Mouse (Mus musculus): ENCODE measurements around the gene Nfkb1. TPM values are rescaled to one million over a fixed set of nuclear protein-coding genes. Genes with fewer than 3 reads are reported as not detected.

Gene Nfkb1
- total and polyA plus RNA-seq, 2 experiments from 2014 or later, result 4.2 to 26.2 TPM

DNA sequence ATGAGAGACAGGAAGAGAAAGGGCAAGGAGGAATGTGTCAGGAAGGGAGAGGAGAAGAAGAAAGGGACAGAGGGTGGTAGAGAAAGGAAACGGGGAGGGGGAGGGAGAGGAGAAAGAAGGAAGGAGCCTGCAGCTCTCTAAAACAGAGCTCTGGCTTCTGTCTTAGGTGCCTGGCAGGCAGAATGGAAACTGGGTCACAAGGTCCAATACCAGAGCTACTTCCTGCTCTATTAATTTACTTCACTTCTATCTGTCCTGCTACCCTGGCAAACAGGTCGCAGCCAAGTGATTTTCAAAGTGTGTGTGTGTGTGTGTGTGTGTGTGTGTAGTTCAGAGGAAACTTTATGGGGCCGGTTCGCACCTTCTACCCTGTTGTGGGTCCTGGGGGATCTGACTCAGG is 112.2 kb downstream of the Nfkb1 start:
- H3K36me3 ChIP-seq (ENCODE audit: insufficient read depth, low read length), result 0 out of 2 replicates have a peak, but pooled peaks cover under 1% of the 10 kb centered on the region
- ATAC-seq (ENCODE audit: low FRiP score), result no peak
- H3K4me2 ChIP-seq (ENCODE audit: low read depth, low read length, poor library complexity, severe bottlenecking), result no peak overlapping the region
- no peak overlapping the region for H3K9ac ChIP-seq (replicated peaks; ENCODE audit: low read length, poor library complexity, severe bottlenecking)
- H3K4me1 ChIP-seq (ENCODE audit: insufficient read depth, low read length), result no peaks in the 10 kb centered on the region
- DNase-seq (ENCODE audit: low spot score), result no peak
- no peak for TF ChIP-seq CTCF (IDR thresholded peaks at IDR 0.05)
- H3K27me3 ChIP-seq (ENCODE audit: insufficient read depth, low read length), result no peaks in the 10 kb centered on the region
- no peaks in the 10 kb centered on the region for H3K9me3 ChIP-seq (ENCODE audit: low read length)
- H3K4me3 ChIP-seq (ENCODE audit: low read depth, low read length), result no peak overlapping the region
- H3K27ac ChIP-seq (ENCODE audit: low read depth, low read length), result no peak overlapping the region
- WGBS, result 64% methylated on average over 4 of the region's 4 CpGs

DNA sequence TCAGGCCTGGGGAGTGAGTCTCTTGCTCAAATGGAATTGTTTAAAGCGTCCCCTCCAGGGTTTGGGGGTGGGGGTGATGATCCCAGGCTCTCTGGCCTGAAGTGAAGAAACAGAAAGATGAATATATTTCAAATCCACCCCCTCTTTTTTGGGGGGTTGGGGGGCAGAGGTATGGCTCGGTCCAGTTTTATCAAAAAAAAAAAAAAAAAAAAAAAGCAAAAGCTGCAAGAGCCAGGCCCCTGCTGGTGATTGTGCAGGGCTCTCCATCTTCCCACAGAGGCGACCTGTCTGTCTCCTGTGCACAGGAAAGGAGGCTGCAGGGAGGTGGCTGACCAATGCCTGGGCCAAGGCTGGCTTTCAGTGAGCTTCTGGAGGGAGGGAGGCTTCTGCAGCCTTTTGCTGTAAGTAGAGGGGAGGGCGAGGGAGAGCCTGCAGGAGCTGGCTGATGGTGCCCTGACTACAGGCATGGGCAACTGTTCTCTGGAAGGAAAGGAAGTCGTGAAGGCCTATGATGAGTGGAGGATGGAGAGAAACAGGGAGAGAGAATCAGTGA is 112.7 kb downstream of the Nfkb1 start:
- no peak for ATAC-seq (ENCODE audit: low FRiP score)
- TF ChIP-seq CTCF (IDR thresholded peaks at IDR 0.05), result no peak

DNA sequence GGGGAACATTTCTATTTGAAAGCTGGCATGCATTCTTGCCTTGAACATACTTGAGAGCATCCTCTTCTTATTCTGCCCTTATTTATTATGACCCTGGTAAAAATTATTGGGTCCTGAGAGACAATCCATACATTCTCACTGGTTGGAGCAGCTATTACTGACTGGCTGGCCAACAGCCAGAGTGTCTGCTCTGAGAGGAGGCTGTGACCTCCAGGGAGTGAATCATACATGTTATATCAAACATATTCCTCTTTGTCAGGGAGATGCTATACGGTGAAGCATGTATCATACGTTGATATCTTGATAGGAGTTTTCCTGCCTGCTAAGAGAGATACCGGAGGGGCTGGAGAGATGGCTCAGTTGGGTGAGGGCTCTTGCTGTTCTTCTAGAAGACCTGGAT is 116.2 kb downstream of the Nfkb1 start:
- Histone ChIP-seq H3K4me3 (ENCODE audit: low read depth, low read length) (no peak overlapping the region), H3K9me3 (ENCODE audit: low read length) (no peaks in the 10 kb centered on the region), H3K36me3 (ENCODE audit: insufficient read depth, low read length) (no peaks in the 10 kb centered on the region), H3K4me1 (ENCODE audit: insufficient read depth, low read length) (no peaks in the 10 kb centered on the region), H3K27me3 (ENCODE audit: insufficient read depth, low read length) (no peaks in the 10 kb centered on the region), H3K27ac (ENCODE audit: low read depth, low read length) (no peak overlapping the region), H3K9ac (replicated peaks; ENCODE audit: low read length, poor library complexity, severe bottlenecking) (no peak overlapping the region), H3K4me2 (ENCODE audit: low read depth, low read length, poor library complexity, severe bottlenecking) (no peak overlapping the region)
- DNase-seq (ENCODE audit: low spot score) (no peak), ATAC-seq (ENCODE audit: low FRiP score) (no peak)
- no peak for TF ChIP-seq CTCF (IDR thresholded peaks at IDR 0.05)
- 90% methylated on average over 3 of the region's 3 CpGs for WGBS

More for the DNA sequence above, 112.7 kb downstream of the Nfkb1 start:
- H3K9ac ChIP-seq (replicated peaks; ENCODE audit: low read length, poor library complexity, severe bottlenecking), result no peak overlapping the region
- H3K4me2 ChIP-seq (ENCODE audit: low read depth, low read length, poor library complexity, severe bottlenecking), result no peak overlapping the region
- no peaks in the 10 kb centered on the region for H3K27me3 ChIP-seq (ENCODE audit: insufficient read depth, low read length)
- no peaks in the 10 kb centered on the region for H3K36me3 ChIP-seq (ENCODE audit: insufficient read depth, low read length)
- no peak overlapping the region for H3K27ac ChIP-seq (ENCODE audit: low read depth, low read length)
- no peak for DNase-seq (ENCODE audit: low spot score)
- H3K4me1 ChIP-seq (ENCODE audit: insufficient read depth, low read length), result no peaks in the 10 kb centered on the region
- WGBS, result 61% methylated on average over 5 of the region's 5 CpGs
- H3K9me3 ChIP-seq (ENCODE audit: low read length), result no peaks in the 10 kb centered on the region
- H3K4me3 ChIP-seq (ENCODE audit: low read depth, low read length), result no peak overlapping the region

DNA sequence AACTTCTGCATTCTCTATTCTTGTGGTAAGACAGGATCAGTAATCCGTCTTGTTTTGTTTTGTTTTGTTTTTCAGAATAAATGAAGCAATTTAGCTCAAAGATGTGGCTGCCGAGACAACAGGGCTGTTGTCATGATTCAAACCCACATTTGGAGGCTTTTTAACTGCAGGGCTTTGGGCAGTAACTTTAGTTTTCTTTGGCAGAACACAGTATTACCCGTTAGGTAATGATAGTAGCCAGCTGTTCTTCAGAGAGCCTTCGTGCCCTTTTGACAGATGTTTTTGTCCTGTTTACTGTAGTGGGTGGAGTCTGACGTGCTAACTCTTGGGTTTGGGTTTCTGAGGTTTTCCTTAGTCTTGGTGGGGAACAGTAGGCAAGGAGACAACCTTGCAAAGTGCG is 118.3 kb downstream of the Nfkb1 start:
- DNase-seq (ENCODE audit: low spot score) (no peak), ATAC-seq (ENCODE audit: low FRiP score) (no peak)
- no peak overlapping the region for H3K4me3 ChIP-seq (ENCODE audit: low read depth, low read length)
- 68% methylated on average over 6 of the region's 6 CpGs for whole genome bisulfite sequencing
- TF ChIP-seq CTCF (IDR thresholded peaks at IDR 0.05), result no peak
- no peaks in the 10 kb centered on the region for H3K4me1 ChIP-seq (ENCODE audit: insufficient read depth, low read length)
- H3K9me3 ChIP-seq (ENCODE audit: low read length), result no peaks in the 10 kb centered on the region
- H3K9ac ChIP-seq (replicated peaks; ENCODE audit: low read length, poor library complexity, severe bottlenecking), result no peak overlapping the region
- no peak overlapping the region for H3K27ac ChIP-seq (ENCODE audit: low read depth, low read length)
- no peak overlapping the region for H3K4me2 ChIP-seq (ENCODE audit: low read depth, low read length, poor library complexity, severe bottlenecking)
- H3K27me3 ChIP-seq (ENCODE audit: insufficient read depth, low read length), result no peaks in the 10 kb centered on the region
- H3K36me3 ChIP-seq (ENCODE audit: insufficient read depth, low read length), result no peaks in the 10 kb centered on the region

DNA sequence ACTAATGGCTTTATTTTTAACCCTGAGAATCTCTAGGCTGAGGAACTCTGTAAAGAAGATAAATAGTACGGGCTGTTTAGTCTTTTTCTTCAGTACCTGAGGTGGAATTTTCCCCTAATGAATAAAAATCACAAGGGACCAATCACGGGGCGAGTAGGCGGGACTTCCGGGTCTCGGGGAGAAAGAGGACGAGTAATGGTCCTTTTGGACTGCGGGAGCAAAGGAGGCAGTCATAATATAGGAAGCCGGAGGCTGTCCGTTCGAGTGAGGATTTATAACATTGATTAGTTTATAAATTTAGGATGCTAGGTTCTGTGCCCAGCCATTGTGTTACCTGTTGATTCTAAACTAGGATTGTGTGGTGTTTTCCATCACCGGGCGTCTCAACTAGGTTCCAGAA is 119.8 kb downstream of the Nfkb1 start:
- H3K9ac ChIP-seq (replicated peaks; ENCODE audit: low read length, poor library complexity, severe bottlenecking), result no peak overlapping the region
- no peaks in the 10 kb centered on the region for H3K27me3 ChIP-seq (ENCODE audit: insufficient read depth, low read length)
- no peak for ATAC-seq (ENCODE audit: low FRiP score)
- H3K9me3 ChIP-seq (ENCODE audit: low read length), result no peaks in the 10 kb centered on the region
- no peaks in the 10 kb centered on the region for H3K36me3 ChIP-seq (ENCODE audit: insufficient read depth, low read length)
- no peak overlapping the region for H3K4me3 ChIP-seq (ENCODE audit: low read depth, low read length)
- no peaks in the 10 kb centered on the region for H3K4me1 ChIP-seq (ENCODE audit: insufficient read depth, low read length)
- H3K4me2 ChIP-seq (ENCODE audit: low read depth, low read length, poor library complexity, severe bottlenecking), result no peak overlapping the region
- no peak for DNase-seq (ENCODE audit: low spot score)
- WGBS, result 73% methylated on average over 13 of the region's 13 CpGs
- H3K27ac ChIP-seq (ENCODE audit: low read depth, low read length), result no peak overlapping the region
- TF ChIP-seq CTCF (IDR thresholded peaks at IDR 0.05), result no peak

DNA sequence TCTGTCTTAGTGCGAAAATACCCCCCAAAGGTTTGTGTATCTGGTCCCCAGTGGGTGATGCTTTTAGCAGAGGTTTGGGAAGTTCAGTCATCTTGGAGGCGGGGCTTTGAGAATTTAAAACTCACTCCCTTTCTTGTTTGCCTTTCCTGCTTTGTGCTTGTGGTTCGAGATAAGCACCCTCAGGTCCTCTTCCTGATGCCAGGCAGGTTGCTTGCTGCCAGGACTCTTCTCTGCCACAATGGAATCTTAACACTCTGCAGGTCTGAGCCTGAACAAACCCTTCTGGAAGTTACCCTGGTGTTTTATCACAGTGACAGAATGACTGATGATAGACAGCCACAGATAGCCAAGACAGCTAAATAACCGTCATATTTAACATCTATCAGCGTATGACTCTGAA is 122.7 kb downstream of the Nfkb1 start:
- Histone ChIP-seq H3K27me3 (ENCODE audit: insufficient read depth, low read length) (no peaks in the 10 kb centered on the region), H3K36me3 (ENCODE audit: insufficient read depth, low read length) (no peaks in the 10 kb centered on the region), H3K9me3 (ENCODE audit: low read length) (no peaks in the 10 kb centered on the region), H3K9ac (replicated peaks; ENCODE audit: low read length, poor library complexity, severe bottlenecking) (no peak overlapping the region), H3K4me1 (ENCODE audit: insufficient read depth, low read length) (no peaks in the 10 kb centered on the region), H3K4me2 (ENCODE audit: low read depth, low read length, poor library complexity, severe bottlenecking) (no peak overlapping the region), H3K4me3 (ENCODE audit: low read depth, low read length) (no peak overlapping the region), H3K27ac (ENCODE audit: low read depth, low read length) (no peak overlapping the region)
- DNase-seq (ENCODE audit: low spot score) (no peak), ATAC-seq (ENCODE audit: low FRiP score) (no peak)
- WGBS, result 87% methylated on average over 5 of the region's 5 CpGs
- no peak for TF ChIP-seq CTCF (IDR thresholded peaks at IDR 0.05)
